Mouse (Mus musculus) granulocyte monocyte progenitor cell, adult 5-6 weeks (primary cell): ENCODE measurements around the gene Patl1. TPM values are rescaled to one million over a fixed set of nuclear protein-coding genes. Genes with fewer than 3 reads are reported as not detected.
A peak's percentile ranks its signal among the peaks of the same experiment; 100 is the strongest.
"Not testable (repeated sequence)": the region's sequence is repeated elsewhere in the genome, so short reads cannot be mapped to it uniquely, and the experiment has no call there.

Experiments used
- ATAC-seq: replicated peaks from 2 replicates; pipeline ENCODE4 v1.8.0; 2016; ENCODE audit warnings: mild to moderate bottlenecking, moderate TSS enrichment, inconsistent platforms; ENCODE audit not compliant: poor library complexity, severe bottlenecking
- total RNA-seq, 2 experiments: library from RNA; stranded (forward) in 1 of 2; stranded (reverse) in 1 of 2; fragments of 200-712, 200-1000 nt in 1 of 2; fragments of >200 nt in 1 of 2; fragmentation: Nextera tagmentation in 1 of 2; gene quantifications; 2 replicates each; pipeline ENCODE4 v1.2.3; 2014 to 2017

Patl1 gene
- total RNA-seq, 2 experiments from 2014 or later = 12.8 to 33.2 TPM

GRCm38 (mm10) chr19:11965023-11965942 is 53.1 kb downstream of the Patl1 start, which contains the start of gene Osbp:
Gene Osbp, plus strand, starts transcription at chr19:11965941.
- ATAC-seq = peak; percentile 85

- ATAC-seq = no peak
Measured at GRCm38 (mm10) chr19:11966201-11966636, 54.0 kb downstream of the Patl1 start.

- no peak for ATAC-seq
Measured at GRCm38 (mm10) chr19:11969155-11970050, 57.2 kb downstream of the Patl1 start.

GRCm38 (mm10) chr19:11973511-11974222 is 61.5 kb downstream of the Patl1 start:
- ATAC-seq = peak; percentile 48

- ATAC-seq = no peak
Measured at GRCm38 (mm10) chr19:11974223-11974540, 62.0 kb downstream of the Patl1 start.

GRCm38 (mm10) chr19:11975683-11976082 is 63.5 kb downstream of the Patl1 start:
- ATAC-seq = no peak

GRCm38 (mm10) chr19:11977363-11977762 is 65.2 kb downstream of the Patl1 start:
- ATAC-seq = no peak

- ATAC-seq = no peak
Measured at GRCm38 (mm10) chr19:11980471-11980870, 68.3 kb downstream of the Patl1 start.

- ATAC-seq = not testable (repeated sequence)
Measured at GRCm38 (mm10) chr19:11984614-11985013, 72.4 kb downstream of the Patl1 start.

- no peak for ATAC-seq
Measured at GRCm38 (mm10) chr19:11987841-11988240, 75.6 kb downstream of the Patl1 start.

GRCm38 (mm10) chr19:11989334-11989733 is 77.1 kb downstream of the Patl1 start:
- ATAC-seq = peak; percentile 99

GRCm38 (mm10) chr19:11992034-11992433 is 79.8 kb downstream of the Patl1 start:
- no peak for ATAC-seq

GRCm38 (mm10) chr19:11992441-11993029 is 80.3 kb downstream of the Patl1 start:
- ATAC-seq = no peak

Other genes starting within 250 kb of the Patl1 start
- gene Oosp1, start 221.2 kb upstream of the Patl1 start, total RNA-seq (2014; fragmentation: Nextera tagmentation) = 4.7 and 15.8 TPM in 2 replicates
- 5.1 and 11.9 TPM in 2 replicates for gene Oosp1, start 221.2 kb upstream of the Patl1 start, total RNA-seq (2017)
- gene Oosp3, start 215.3 kb upstream of the Patl1 start, total RNA-seq (2014; fragmentation: Nextera tagmentation) = not detected in 2 replicates
- not detected in 2 replicates for gene Oosp3, start 215.3 kb upstream of the Patl1 start, total RNA-seq (2017)
- gene Gif, start 164.8 kb upstream of the Patl1 start, total RNA-seq (2014; fragmentation: Nextera tagmentation) = not detected in 2 replicates
- gene Gif, start 164.8 kb upstream of the Patl1 start, total RNA-seq (2017) = not detected in 2 replicates
- 76.7 and 90.4 TPM in 2 replicates for gene Mrpl16, start 142.0 kb upstream of the Patl1 start, total RNA-seq (2014; fragmentation: Nextera tagmentation)
- gene Mrpl16, start 142.0 kb upstream of the Patl1 start, total RNA-seq (2017) = 103 and 113 TPM in 2 replicates
- gene Stx3, start 93.0 kb upstream of the Patl1 start, total RNA-seq (2014; fragmentation: Nextera tagmentation) = 11.3 and 12.2 TPM in 2 replicates
- gene Stx3, start 93.0 kb upstream of the Patl1 start, total RNA-seq (2017) = 7.9 and 12.1 TPM in 2 replicates
- not detected in 2 replicates for gene Olfr1417, start 73.2 kb upstream of the Patl1 start, total RNA-seq (2014; fragmentation: Nextera tagmentation)
- not detected in 2 replicates for gene Olfr1417, start 73.2 kb upstream of the Patl1 start, total RNA-seq (2017)
- not detected in 2 replicates for gene Olfr1418, start 51.3 kb upstream of the Patl1 start, total RNA-seq (2014; fragmentation: Nextera tagmentation)
- gene Olfr1418, start 51.3 kb upstream of the Patl1 start, total RNA-seq (2017) = not detected in 2 replicates
- not detected in 2 replicates for gene Olfr1419, start 37.3 kb upstream of the Patl1 start, total RNA-seq (2014; fragmentation: Nextera tagmentation)
- not detected in 2 replicates for gene Olfr1419, start 37.3 kb upstream of the Patl1 start, total RNA-seq (2017)
- gene Olfr1420, start 25.8 kb upstream of the Patl1 start, total RNA-seq (2014; fragmentation: Nextera tagmentation) = not detected in 2 replicates
- gene Olfr1420, start 25.8 kb upstream of the Patl1 start, total RNA-seq (2017) = not detected in 2 replicates
- 39.1 and 46.5 TPM in 2 replicates for gene Osbp, start 53.5 kb downstream of the Patl1 start, total RNA-seq (2014; fragmentation: Nextera tagmentation)
- 35.2 and 42.3 TPM in 2 replicates for gene Osbp, start 53.5 kb downstream of the Patl1 start, total RNA-seq (2017)
- gene Olfr1423, start 128.9 kb downstream of the Patl1 start, total RNA-seq (2014; fragmentation: Nextera tagmentation) = not detected in 2 replicates
- gene Olfr1423, start 128.9 kb downstream of the Patl1 start, total RNA-seq (2017) = not detected in 2 replicates
- gene Olfr1424, start 150.3 kb downstream of the Patl1 start, total RNA-seq (2014; fragmentation: Nextera tagmentation) = not detected in 2 replicates
- not detected in 2 replicates for gene Olfr1424, start 150.3 kb downstream of the Patl1 start, total RNA-seq (2017)
- not detected in 2 replicates for gene Olfr1425, start 165.3 kb downstream of the Patl1 start, total RNA-seq (2014; fragmentation: Nextera tagmentation)
- gene Olfr1425, start 165.3 kb downstream of the Patl1 start, total RNA-seq (2017) = not detected in 2 replicates
- gene Olfr1426, start 179.6 kb downstream of the Patl1 start, total RNA-seq (2014; fragmentation: Nextera tagmentation) = not detected in 2 replicates
- not detected in 2 replicates for gene Olfr1426, start 179.6 kb downstream of the Patl1 start, total RNA-seq (2017)
- not detected in 2 replicates for gene Olfr1427, start 190.9 kb downstream of the Patl1 start, total RNA-seq (2014; fragmentation: Nextera tagmentation)
- gene Olfr1427, start 190.9 kb downstream of the Patl1 start, total RNA-seq (2017) = not detected in 2 replicates
- gene Olfr1428, start 203.5 kb downstream of the Patl1 start, total RNA-seq (2014; fragmentation: Nextera tagmentation) = not detected in 2 replicates
- gene Olfr1428, start 203.5 kb downstream of the Patl1 start, total RNA-seq (2017) = not detected in 2 replicates
- gene Olfr76, start 210.8 kb downstream of the Patl1 start, total RNA-seq (2014; fragmentation: Nextera tagmentation) = not detected in 2 replicates
- gene Olfr76, start 210.8 kb downstream of the Patl1 start, total RNA-seq (2017) = not detected in 2 replicates